In genomic region chr3:101604550-101605223, GRCm38 (mm10) we compare ENCODE assay signal across 8 mouse cellular contexts. TPM values are rescaled to one million over a fixed set of nuclear protein-coding genes. Genes with fewer than 3 reads are reported as not detected.
A peak's percentile ranks its signal among the peaks of the same experiment; 100 is the strongest.
DNase-seq lines count a peak whose midpoint lies in the region; ATAC-seq lines count a peak whose summit lies in the region.

Gene Atp1a1, minus strand, starts transcription at chr3:101604684.

- intact Hi-C loops in left cerebral cortex, postnatal 14 days (cut with DNase I), result loop anchor here (2.0 to 5.0 kb wide), 2 partner anchors 102 to 198 kb away; no protein-coding TSS in a partner anchor

- H3K4me1 ChIP-seq in intestine, embryonic 14.5 days (replicated peaks; ENCODE audit: control insufficient read depth, insufficient read depth, low read length), result peaks cover 46% of the 10 kb centered on the region

- H3K36me3 ChIP-seq in intestine, embryonic 14.5 days (ENCODE audit: control insufficient read depth, insufficient read depth, low read length), result no peaks in the 10 kb centered on the region

- peak within 1 kb of the TSS; percentile 99 for H3K27ac ChIP-seq in intestine, embryonic 14.5 days (ENCODE audit: low read depth)

- peak within 1 kb of the TSS; percentile 62 for H3K4me3 ChIP-seq in intestine, embryonic 14.5 days (ENCODE audit: low read depth, low read length)

- H3K4me2 ChIP-seq in intestine, embryonic 14.5 days (ENCODE audit: low read length), result peak within 1 kb of the TSS; percentile 72

- under 1% methylated on average over 58 of the region's 64 CpGs for WGBS in intestine, embryonic 14.5 days

- DNase-seq in adrenal gland, adult 18-20 months (ENCODE audit: low spot score in 2 of 2), result peak; percentile 99 to 100
- DNase-seq in embryo, embryonic 11 days, result peak; percentile 99
- DNase-seq in gastrocnemius, postnatal 25 days, result peak; percentile 95
- peak; percentile 99 for DNase-seq in intestine, embryonic 14.5 days (ENCODE audit: low spot score)
- DNase-seq in left cerebral cortex, postnatal 14 days (ENCODE audit: low spot score in 2 of 2), result peak; percentile 99
- peak; percentile 99 for DNase-seq in mesoderm, embryonic 11.5 days (ENCODE audit: low read depth, low spot score)
- peak; percentile 98 to 99 for DNase-seq in right cerebral cortex, postnatal 36 days (ENCODE audit: low spot score in 2 of 2)
- DNase-seq in yolk sac, embryonic 10.5 days (ENCODE audit: low spot score), result peak; percentile 98

- no peaks in the 10 kb centered on the region for H3K9me3 ChIP-seq in intestine, embryonic 14.5 days (ENCODE audit: control insufficient read depth, low read length)

- ATAC-seq in intestine, embryonic 14.5 days (replicated peaks; ENCODE audit: low FRiP score, low TSS enrichment, low read depth), result peak; percentile 96

- no peaks in the 10 kb centered on the region for H3K27me3 ChIP-seq in intestine, embryonic 14.5 days (replicated peaks; ENCODE audit: control insufficient read depth, insufficient read depth, low read length)

- H3K9ac ChIP-seq in intestine, embryonic 14.5 days (ENCODE audit: low read length), result peak within 1 kb of the TSS; percentile 98

RNA-seq across cellular contexts. Expression of gene Atp1a1, which starts in this region (rescaled TPM):
- total RNA-seq in adrenal gland, adult 18-20 months (2021), result 100 to 1,000 TPM; 737 to 778 TPM
- 10 to 100 TPM; 39.6 to 64.7 TPM for total RNA-seq in gastrocnemius, postnatal 25 days (2021)
- polyA plus RNA-seq in intestine, embryonic 14.5 days (2014; fragmentation: Nextera tagmentation; extraction: Ambion mirVana), result 238 and 276 TPM in 2 replicates
- total RNA-seq in left cerebral cortex, postnatal 14 days (2021), result 1,000 to 10,000 TPM; 1,135 to 1,354 TPM

Comparison
In these comparisons a context has a peak if more than half of its experiments do, and no peak if none do; other contexts are left out.
1. Peak in every context shown above with its lines: DNase-seq, ATAC-seq, H3K4me3 ChIP-seq and H3K27ac ChIP-seq.
2. RNA of gene Atp1a1 (total RNA-seq): 1,135 to 1,354 TPM in left cerebral cortex, postnatal 14 days and 737 to 778 TPM in adrenal gland, adult 18-20 months; 39.6 to 64.7 TPM in gastrocnemius, postnatal 25 days; every median in the first group is over 10 times any median in the second.